Mouse (Mus musculus) MEL (cell line): ENCODE results near the gene Gm26566. TPM values are rescaled to one million over a fixed set of nuclear protein-coding genes. Genes with fewer than 3 reads are reported as not detected.

ENCODE experiments used
- DNase-seq: peaks from one replicate; pipeline ENCODE4 v3.0.0; 2011; ENCODE audit warnings: low read depth, low spot score
- H3K27ac ChIP-seq: 2 replicates; pipeline ENCODE4 v1.5.1; 2012; ENCODE audit warnings: low read depth, mild to moderate bottlenecking, control low read depth, low read length, moderate library complexity; ENCODE audit not compliant: control insufficient read depth
- H3K27me3 ChIP-seq, 2 experiments: fragments of 150-350 bp in 1 of 2; sonication (generic) in 1 of 2; 2 replicates each; pipeline ENCODE4 v1.6.1; 2012; ENCODE audit warnings: low read length in 2 of 2, mild to moderate bottlenecking in 2 of 2, improper control_type of control experiment in 1 of 2, moderate library complexity in 1 of 2; ENCODE audit not compliant: insufficient read depth in 2 of 2, control insufficient read depth in 1 of 2
- H3K36me3 ChIP-seq, 2 experiments: 2 replicates each; pipeline ENCODE4 v1.6.1; 2012 to 2014; ENCODE audit warnings: low read length in 2 of 2, improper control_type of control experiment in 1 of 2, inconsistent platforms in 1 of 2, mild to moderate bottlenecking in 1 of 2; ENCODE audit not compliant: insufficient read depth in 2 of 2, control insufficient read depth in 1 of 2
- H3K4me1 ChIP-seq, 2 experiments: fragments of 150-350 bp in 1 of 2; sonication (generic) in 1 of 2; 2 replicates each; pipeline ENCODE4 v1.6.1; 2012; ENCODE audit warnings: low read length in 2 of 2, improper control_type of control experiment in 1 of 2, mild to moderate bottlenecking in 1 of 2; ENCODE audit not compliant: insufficient read depth in 2 of 2, control insufficient read depth in 1 of 2
- H3K4me3 ChIP-seq, 2 experiments: fragments of 150-350 bp in 1 of 2; sonication (generic) in 1 of 2; 2 replicates each; pipeline ENCODE4 v1.5.1; 2012; ENCODE audit warnings: low read depth in 2 of 2, low read length in 2 of 2, mild to moderate bottlenecking in 2 of 2, moderate library complexity in 2 of 2, control low read depth in 1 of 2, improper control_type of control experiment in 1 of 2; ENCODE audit not compliant: control insufficient read depth in 1 of 2, insufficient read depth in 1 of 2
- H3K79me2 ChIP-seq: 2 replicates; pipeline ENCODE4 v1.6.1; 2012; ENCODE audit warnings: mild to moderate bottlenecking, low read length, moderate library complexity; ENCODE audit not compliant: control insufficient read depth, poor library complexity, insufficient read depth
- H3K9ac ChIP-seq: 2 replicates; pipeline ENCODE4 v1.6.1; 2012; ENCODE audit warnings: low read depth, mild to moderate bottlenecking, control low read depth, low read length, moderate library complexity; ENCODE audit not compliant: control insufficient read depth, poor library complexity, severe bottlenecking
- H3K9me3 ChIP-seq: fragments of 150-350 bp; sonication (generic); replicated peaks from 2 replicates; pipeline ENCODE4 v1.6.1; 2012; ENCODE audit warnings: mild to moderate bottlenecking, low read length, improper control_type of control experiment, moderate library complexity; ENCODE audit not compliant: insufficient read depth
- BHLHE40 ChIP-seq: IDR thresholded peaks from 2 replicates; pipeline ENCODE4 v1.6.1; 2012; ENCODE audit warnings: low read depth, mild to moderate bottlenecking, inconsistent platforms, low read length, improper control_type of control experiment, borderline replicate concordance
- CHD2 ChIP-seq: IDR thresholded peaks from 2 replicates; pipeline ENCODE4 v1.6.1; 2011; ENCODE audit warnings: low read length, improper control_type of control experiment
- CTCF ChIP-seq, 3 experiments: IDR thresholded peaks in 2 of 3; conservative IDR thresholded peaks in 1 of 3; 2 replicates each; pipeline ENCODE4 v1.5.1; 2011 to 2012; ENCODE audit warnings: low read length in 3 of 3, low read depth in 2 of 3, mild to moderate bottlenecking in 2 of 3, improper control_type of control experiment in 1 of 3, inconsistent platforms in 1 of 3, mixed read lengths in 1 of 3, moderate library complexity in 1 of 3; ENCODE audit not compliant: control insufficient read depth in 1 of 3, insufficient read depth in 1 of 3, poor library complexity in 1 of 3, severe bottlenecking in 1 of 3
- EP300 ChIP-seq, 2 experiments: IDR thresholded peaks; 2 replicates each; pipeline ENCODE4 v1.6.1; 2011; ENCODE audit warnings: improper control_type of control experiment in 2 of 2, low read length in 2 of 2, low read depth in 1 of 2, mild to moderate bottlenecking in 1 of 2
- ETS1 ChIP-seq: IDR thresholded peaks from 2 replicates; pipeline ENCODE4 v1.6.1; 2012; ENCODE audit warnings: low read depth, mild to moderate bottlenecking, inconsistent platforms, low read length, improper control_type of control experiment, moderate library complexity
- GABPA ChIP-seq: IDR thresholded peaks from 2 replicates; pipeline ENCODE4 v1.6.1; 2012; ENCODE audit warnings: low read depth, mild to moderate bottlenecking, inconsistent platforms, low read length, improper control_type of control experiment, moderate library complexity
- GATA1 ChIP-seq: IDR thresholded peaks from 2 replicates; pipeline ENCODE4 v1.6.1; 2011; ENCODE audit warnings: low read depth, low read length, improper control_type of control experiment
- HCFC1 ChIP-seq: IDR thresholded peaks from 2 replicates; pipeline ENCODE4 v1.6.1; 2012; ENCODE audit warnings: low read depth, mild to moderate bottlenecking, inconsistent platforms, low read length, improper control_type of control experiment, moderate library complexity
- MAX ChIP-seq: IDR thresholded peaks from 2 replicates; pipeline ENCODE4 v1.6.1; 2011; ENCODE audit warnings: low read length, improper control_type of control experiment
- MEF2A ChIP-seq: IDR thresholded peaks from 2 replicates; pipeline ENCODE4 v1.6.1; 2014; ENCODE audit warnings: low read depth, mild to moderate bottlenecking, inconsistent platforms, low read length, improper control_type of control experiment; ENCODE audit not compliant: poor library complexity, insufficient replicate concordance, severe bottlenecking; ENCODE audit errors: extremely low read depth
- MXI1 ChIP-seq: IDR thresholded peaks from 2 replicates; pipeline ENCODE4 v1.6.1; 2011; ENCODE audit warnings: mild to moderate bottlenecking, low read depth, low read length, improper control_type of control experiment
- POLR2A ChIP-seq, 2 experiments: IDR thresholded peaks; 2 replicates each; pipeline ENCODE4 v1.6.1; 2011 to 2012; ENCODE audit warnings: low read length in 2 of 2, mild to moderate bottlenecking in 2 of 2, control low read depth in 1 of 2, improper control_type of control experiment in 1 of 2, low read depth in 1 of 2, moderate library complexity in 1 of 2; ENCODE audit not compliant: control insufficient read depth in 1 of 2, insufficient read depth in 1 of 2, poor library complexity in 1 of 2
- RAD21 ChIP-seq: IDR thresholded peaks from 2 replicates; pipeline ENCODE4 v1.6.1; 2011; ENCODE audit warnings: mild to moderate bottlenecking, low read depth, low read length, improper control_type of control experiment
- SIN3A ChIP-seq: IDR thresholded peaks from 2 replicates; pipeline ENCODE4 v1.6.1; 2012; ENCODE audit warnings: low read length, improper control_type of control experiment, inconsistent platforms
- SMC3 ChIP-seq: IDR thresholded peaks from 2 replicates; pipeline ENCODE4 v1.6.1; 2011; ENCODE audit warnings: low read depth, low read length, improper control_type of control experiment
- TBP ChIP-seq: IDR thresholded peaks from 2 replicates; pipeline ENCODE4 v1.8.0; 2011; ENCODE audit warnings: low read depth, low read length, improper control_type of control experiment
- TCF12 ChIP-seq: IDR thresholded peaks from 2 replicates; pipeline ENCODE4 v1.6.1; 2014; ENCODE audit warnings: low read depth, mild to moderate bottlenecking, inconsistent platforms, low read length, improper control_type of control experiment, moderate library complexity
- UBTF ChIP-seq: IDR thresholded peaks from 2 replicates; pipeline ENCODE4 v1.6.1; 2012; ENCODE audit warnings: low read depth, mild to moderate bottlenecking, inconsistent platforms, low read length, improper control_type of control experiment, moderate library complexity, borderline replicate concordance; ENCODE audit not compliant: insufficient read depth
- USF1 ChIP-seq: IDR thresholded peaks from 2 replicates; pipeline ENCODE4 v1.6.1; 2014; ENCODE audit warnings: low read depth, mild to moderate bottlenecking, inconsistent platforms, low read length, improper control_type of control experiment, moderate library complexity
- ZC3H11A ChIP-seq: IDR thresholded peaks from 2 replicates; pipeline ENCODE4 v1.6.1; 2012; ENCODE audit warnings: low read depth, mild to moderate bottlenecking, inconsistent platforms, low read length, improper control_type of control experiment
- ZKSCAN1 ChIP-seq: IDR thresholded peaks from 2 replicates; pipeline ENCODE4 v1.6.1; 2012; ENCODE audit warnings: low read depth, mild to moderate bottlenecking, inconsistent platforms, low read length, improper control_type of control experiment, moderate library complexity
- ZMIZ1 ChIP-seq: IDR thresholded peaks from 2 replicates; pipeline ENCODE4 v1.6.1; 2012; ENCODE audit warnings: low read depth, mild to moderate bottlenecking, inconsistent platforms, low read length, improper control_type of control experiment, moderate library complexity
- polyA plus RNA-seq, 2 experiments: library from polyadenylated mRNA; stranded (reverse) in 1 of 2; unstranded in 1 of 2; fragments of >175 nt in 1 of 2; fragments of >200 nt in 1 of 2; gene quantifications; 2 replicates each; pipeline versions ENCODE4 v1.2.1 to v1.2.4; 2012; ENCODE audit warnings: low replicate concordance in 2 of 2, low read depth in 1 of 2; ENCODE audit not compliant: insufficient read length in 2 of 2, insufficient read depth in 1 of 2, missing spikeins in 1 of 2
- total RNA-seq: library from RNA; depleted of rRNA; stranded (reverse); fragments of 300-350 nt; gene quantifications from 2 replicates; pipeline ENCODE4 v1.2.3, GENCODE M21; 2012

The Gm26566 gene
- total and polyA plus RNA-seq, 3 experiments: 0.40 to 9.8 TPM; not detected in 1

- no peak overlapping the region for H3K4me3 ChIP-seq
- H3K27me3 ChIP-seq: peaks cover 0 to 4% of the 10 kb centered on the region in 2 experiments; a peak in 2 of 4 replicates
- no peak overlapping the region for H3K9ac ChIP-seq
- H3K9me3 ChIP-seq: no peaks in the 10 kb centered on the region
- TF ChIP-seq HCFC1: no peak
- no peak for TF ChIP-seq MAX
- no peak for TF ChIP-seq ETS1
- no peak for TF ChIP-seq BHLHE40
- TF ChIP-seq RAD21: no peak
- TF ChIP-seq GATA1: no peak
- H3K36me3 ChIP-seq: no peaks in the 10 kb centered on the region
- no peak overlapping the region for H3K27ac ChIP-seq
- H3K4me1 ChIP-seq: no peaks in the 10 kb centered on the region
- H3K79me2 ChIP-seq: no peaks in the 10 kb centered on the region
- no peak for DNase-seq
These were observed 28.2 kb upstream of the Gm26566 start for GRCm38 (mm10) chr4:88693392-88693791.

- H3K4me3 ChIP-seq: no peak overlapping the region
- no peak overlapping the region for H3K9ac ChIP-seq
- TF ChIP-seq ZC3H11A (peak; percentile 86), SIN3A (0 out of 2 replicates have a peak, but pooled peaks have one; percentile 21), TBP (no peak), MEF2A (no peak), SMC3 (peak; percentile 84), CTCF (IDR thresholded peaks at IDR 0.05 in 2 of 3, conservative IDR thresholded peaks at IDR 0.05 in 1 of 3; ENCODE audit: control insufficient read depth in 1 of 3, insufficient read depth in 1 of 3, low read depth in 2 of 3, low read length in 3 of 3, poor library complexity in 1 of 3, severe bottlenecking in 1 of 3) (peak; percentile 95 to 98 (median 97)), RAD21 (peak; percentile 95)
- TF ChIP-seq, all 39 proteins: peak for 5
- H3K27me3 ChIP-seq: peaks cover 0 to 4% of the 10 kb centered on the region in 2 experiments; a peak in 2 of 4 replicates
- H3K36me3 ChIP-seq: no peaks in the 10 kb centered on the region
- H3K27ac ChIP-seq: no peak overlapping the region
- H3K4me1 ChIP-seq: no peaks in the 10 kb centered on the region
- peak; percentile 72 for DNase-seq
- H3K79me2 ChIP-seq: no peaks in the 10 kb centered on the region
- no peaks in the 10 kb centered on the region for H3K9me3 ChIP-seq
These were observed 25.2 kb upstream of the Gm26566 start for GRCm38 (mm10) chr4:88696237-88696884.

GRCm38 (mm10) chr4:88697108-88697507, 24.5 kb upstream of the Gm26566 start:
- TF ChIP-seq CTCF (IDR thresholded peaks at IDR 0.05 in 2 of 3, conservative IDR thresholded peaks at IDR 0.05 in 1 of 3; ENCODE audit: control insufficient read depth in 1 of 3, insufficient read depth in 1 of 3, low read depth in 2 of 3, low read length in 3 of 3, poor library complexity in 1 of 3, severe bottlenecking in 1 of 3): no peak
- no peak for TF ChIP-seq CHD2
- no peak for TF ChIP-seq EP300 (IDR thresholded peaks at IDR 0.05; ENCODE audit: low read depth in 1 of 2, low read length in 2 of 2)
- TF ChIP-seq USF1: no peak
- no peak for TF ChIP-seq ZMIZ1
- no peak for TF ChIP-seq MXI1
- TF ChIP-seq RAD21: no peak
- no peak for TF ChIP-seq POLR2A (IDR thresholded peaks at IDR 0.05; ENCODE audit: control insufficient read depth in 1 of 2, insufficient read depth in 1 of 2, low read depth in 1 of 2, low read length in 2 of 2, poor library complexity in 1 of 2)
- no peak for TF ChIP-seq ETS1
- no peak for TF ChIP-seq GABPA
- no peak for TF ChIP-seq UBTF
- TF ChIP-seq TCF12: no peak
- no peak for TF ChIP-seq ZC3H11A
- no peak for TF ChIP-seq ZKSCAN1
- H3K79me2 ChIP-seq: no peaks in the 10 kb centered on the region
- H3K9ac ChIP-seq: no peak overlapping the region
- no peak for DNase-seq
- no peaks in the 10 kb centered on the region for H3K9me3 ChIP-seq
- H3K27ac ChIP-seq: no peak overlapping the region
- no peaks in the 10 kb centered on the region for H3K36me3 ChIP-seq
- no peaks in the 10 kb centered on the region for H3K4me1 ChIP-seq
- H3K4me3 ChIP-seq: no peak overlapping the region
- H3K27me3 ChIP-seq: peaks cover 0 to 2% of the 10 kb centered on the region in 2 experiments; a peak in 2 of 4 replicates
